Mouse (Mus musculus): Measurements from ENCODE around the gene Calm1. TPM values are rescaled to one million over a fixed set of nuclear protein-coding genes. Genes with fewer than 3 reads are reported as not detected.

The Calm1 gene
- polyA plus RNA-seq, 1 experiment, result 385 TPM

DNA sequence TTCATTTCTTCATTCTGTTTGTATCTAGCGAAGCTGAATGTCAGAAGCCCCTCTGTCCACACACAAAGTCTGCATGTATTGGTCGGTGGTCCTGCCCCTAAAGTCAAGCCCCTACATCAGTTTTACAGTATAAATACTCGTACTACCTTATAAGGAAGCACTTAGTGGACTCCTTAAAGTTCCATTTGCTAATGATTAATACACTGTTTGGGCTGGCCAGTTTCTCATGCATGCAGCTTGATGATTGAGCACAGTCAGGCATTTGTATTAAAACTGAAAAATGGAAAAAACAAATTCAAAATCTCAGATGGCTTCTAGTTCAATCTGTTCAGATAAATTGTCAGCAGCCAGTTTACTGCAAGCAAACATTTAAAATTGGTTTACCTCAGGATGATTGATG is 7.3 kb downstream of the Calm1 start:
- H3K4me2 ChIP-seq (ENCODE audit: low read depth), result no peak overlapping the region
- peaks cover 74% of the 10 kb centered on the region for H3K36me3 ChIP-seq (ENCODE audit: control insufficient read depth, insufficient read depth)
- TF ChIP-seq POLR2A (IDR thresholded peaks at IDR 0.05; ENCODE audit: insufficient read length, low read depth) (no peak), MYOD1 (IDR thresholded peaks at IDR 0.05; ENCODE audit: control insufficient read depth in 1 of 3, insufficient read length in 2 of 3, low read depth in 2 of 3) (no peak), E2F4 (IDR thresholded peaks at IDR 0.05; ENCODE audit: insufficient read depth) (no peak), MAX (IDR thresholded peaks at IDR 0.05; ENCODE audit: low read depth) (no peak), TCF3 (IDR thresholded peaks at IDR 0.05; ENCODE audit: insufficient read length, low read depth) (no peak), USF1 (IDR thresholded peaks at IDR 0.05; ENCODE audit: low read depth) (no peak), SRF (IDR thresholded peaks at IDR 0.05; ENCODE audit: control insufficient read depth, insufficient read length, low read depth) (no peak), MYOG (IDR thresholded peaks at IDR 0.05; ENCODE audit: control insufficient read depth in 1 of 3, insufficient read depth in 1 of 3, insufficient read length in 2 of 3, low read depth in 2 of 3) (no peak)
- H3K79me2 ChIP-seq (ENCODE audit: control insufficient read depth, insufficient read depth), result peaks cover 34% of the 10 kb centered on the region
- no peaks in the 10 kb centered on the region for H3K27me3 ChIP-seq (ENCODE audit: control insufficient read depth, insufficient read depth, insufficient read length)
- no peak overlapping the region for H3K4me3 ChIP-seq
- no peak overlapping the region for H3ac ChIP-seq (ENCODE audit: control insufficient read depth, insufficient read length)

DNA sequence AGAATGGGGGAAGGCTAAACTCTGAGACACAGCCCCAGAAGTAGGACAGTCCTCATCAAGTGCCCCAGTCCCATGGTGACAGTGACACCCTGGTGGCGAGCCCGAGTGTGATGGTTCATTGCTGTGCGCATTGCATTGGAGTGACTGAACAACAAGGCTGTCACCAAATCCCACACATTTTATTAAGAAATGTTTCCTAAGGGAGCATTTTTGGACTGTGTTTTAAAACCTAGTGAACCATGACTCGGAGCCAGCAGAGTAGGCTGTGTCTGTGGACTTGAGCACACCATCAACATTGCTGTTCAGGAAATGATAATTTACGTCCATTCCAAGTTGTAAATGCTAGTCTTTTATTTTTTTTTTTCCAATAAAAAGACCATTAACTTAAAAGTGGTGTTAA is 7.7 kb downstream of the Calm1 start:
- TF ChIP-seq MYOG (IDR thresholded peaks at IDR 0.05; ENCODE audit: control insufficient read depth in 1 of 3, insufficient read depth in 1 of 3, insufficient read length in 2 of 3, low read depth in 2 of 3), result no peak
- TF ChIP-seq MAX (IDR thresholded peaks at IDR 0.05; ENCODE audit: low read depth), result no peak
- no peak for TF ChIP-seq REST (IDR thresholded peaks at IDR 0.05; ENCODE audit: insufficient read depth, insufficient read length)
- TF ChIP-seq E2F4 (IDR thresholded peaks at IDR 0.05; ENCODE audit: insufficient read depth), result no peak
- no peak for TF ChIP-seq TCF3 (IDR thresholded peaks at IDR 0.05; ENCODE audit: insufficient read length, low read depth)
- TF ChIP-seq USF1 (IDR thresholded peaks at IDR 0.05; ENCODE audit: low read depth), result no peak
- no peak for TF ChIP-seq TCF12 (IDR thresholded peaks at IDR 0.05; ENCODE audit: insufficient read depth, poor library complexity, severe bottlenecking)
- TF ChIP-seq CEBPB (IDR thresholded peaks at IDR 0.05; ENCODE audit: insufficient read depth, poor library complexity, severe bottlenecking), result no peak
- no peak for TF ChIP-seq POLR2A (IDR thresholded peaks at IDR 0.05; ENCODE audit: insufficient read length, low read depth)
- no peak for TF ChIP-seq MYOD1 (IDR thresholded peaks at IDR 0.05; ENCODE audit: control insufficient read depth in 1 of 3, insufficient read length in 2 of 3, low read depth in 2 of 3)
- no peak for TF ChIP-seq SRF (IDR thresholded peaks at IDR 0.05; ENCODE audit: control insufficient read depth, insufficient read length, low read depth)
- no peak for TF ChIP-seq POLR2AphosphoS2 (IDR thresholded peaks at IDR 0.05; ENCODE audit: insufficient read length, low read depth)
- peaks cover 30% of the 10 kb centered on the region for H3K79me2 ChIP-seq (ENCODE audit: control insufficient read depth, insufficient read depth)
- H3K4me3 ChIP-seq, result no peak overlapping the region
- no peak overlapping the region for H3K4me2 ChIP-seq (ENCODE audit: low read depth)
- no peak overlapping the region for H3ac ChIP-seq (ENCODE audit: control insufficient read depth, insufficient read length)
- H3K36me3 ChIP-seq (ENCODE audit: control insufficient read depth, insufficient read depth), result peaks cover 74% of the 10 kb centered on the region
- no peaks in the 10 kb centered on the region for H3K27me3 ChIP-seq (ENCODE audit: control insufficient read depth, insufficient read depth, insufficient read length)

- no peak overlapping the region for H3K4me2 ChIP-seq (ENCODE audit: low read depth)
- H3K27me3 ChIP-seq (ENCODE audit: control insufficient read depth, insufficient read depth, insufficient read length), result no peaks in the 10 kb centered on the region
- H3K79me2 ChIP-seq (ENCODE audit: control insufficient read depth, insufficient read depth), result peaks cover 2% of the 10 kb centered on the region
- no peak overlapping the region for H3ac ChIP-seq (ENCODE audit: control insufficient read depth, insufficient read length)
- no peak overlapping the region for H3K4me3 ChIP-seq
- peaks cover 45% of the 10 kb centered on the region for H3K36me3 ChIP-seq (ENCODE audit: control insufficient read depth, insufficient read depth)
- TF ChIP-seq USF1 (IDR thresholded peaks at IDR 0.05; ENCODE audit: low read depth), result no peak
- TF ChIP-seq POLR2AphosphoS2 (IDR thresholded peaks at IDR 0.05; ENCODE audit: insufficient read length, low read depth), result peak; percentile 81
These were observed 10.7 kb downstream of the Calm1 start for GRCm38 (mm10) chr12:100209701-100210478.

DNA sequence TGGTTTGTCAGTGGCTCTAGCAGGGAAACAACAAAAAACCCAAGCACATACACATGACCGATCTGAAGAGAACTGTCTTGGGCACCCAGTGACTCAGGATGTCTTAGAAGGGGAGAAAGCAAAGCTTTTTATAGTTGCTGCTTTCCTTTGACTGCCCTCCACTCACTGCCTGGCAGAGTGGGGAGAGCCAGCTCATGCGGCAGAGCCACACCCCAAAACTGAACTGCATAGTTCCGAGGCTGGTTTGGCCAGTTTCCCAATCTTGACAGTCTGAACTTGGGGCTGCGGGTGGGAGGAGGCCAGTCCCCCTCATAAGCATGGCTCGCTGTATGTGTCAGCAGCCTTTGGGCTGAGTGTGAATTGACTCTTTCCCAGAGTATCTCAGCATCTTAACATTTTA is 11.7 kb downstream of the Calm1 start:
- Histone ChIP-seq H3K79me2 (ENCODE audit: control insufficient read depth, insufficient read depth) (no peaks in the 10 kb centered on the region), H3K4me3 (no peak overlapping the region), H3ac (ENCODE audit: control insufficient read depth, insufficient read length) (no peak overlapping the region), H3K27me3 (ENCODE audit: control insufficient read depth, insufficient read depth, insufficient read length) (no peaks in the 10 kb centered on the region), H3K36me3 (ENCODE audit: control insufficient read depth, insufficient read depth) (peaks cover 34% of the 10 kb centered on the region), H3K4me2 (ENCODE audit: low read depth) (peak overlapping the region; percentile 46)
- TF ChIP-seq POLR2AphosphoS2 (IDR thresholded peaks at IDR 0.05; ENCODE audit: insufficient read length, low read depth) (peak; percentile 65), TCF12 (IDR thresholded peaks at IDR 0.05; ENCODE audit: insufficient read depth, poor library complexity, severe bottlenecking) (no peak), POLR2A (IDR thresholded peaks at IDR 0.05; ENCODE audit: insufficient read length, low read depth) (no peak)

GRCm38 (mm10) chr12:100211453-100212185 is 12.4 kb downstream of the Calm1 start:
- TF ChIP-seq CEBPB (IDR thresholded peaks at IDR 0.05; ENCODE audit: insufficient read depth, poor library complexity, severe bottlenecking) (no peak), POLR2AphosphoS2 (IDR thresholded peaks at IDR 0.05; ENCODE audit: insufficient read length, low read depth) (peak; percentile 55)

More at GRCm38 (mm10) chr12:100211453-100212185, 12.4 kb downstream of the Calm1 start:
- H3ac ChIP-seq (ENCODE audit: control insufficient read depth, insufficient read length), result no peak overlapping the region
- peaks cover 27% of the 10 kb centered on the region for H3K36me3 ChIP-seq (ENCODE audit: control insufficient read depth, insufficient read depth)
- no peak overlapping the region for H3K4me3 ChIP-seq
- peak overlapping the region; percentile 46 for H3K4me2 ChIP-seq (ENCODE audit: low read depth)
- no peaks in the 10 kb centered on the region for H3K79me2 ChIP-seq (ENCODE audit: control insufficient read depth, insufficient read depth)
- H3K27me3 ChIP-seq (ENCODE audit: control insufficient read depth, insufficient read depth, insufficient read length), result no peaks in the 10 kb centered on the region
